Mouse (Mus musculus): ENCODE results near the gene Calr. TPM values are rescaled to one million over a fixed set of nuclear protein-coding genes. Genes with fewer than 3 reads are reported as not detected.

Calr gene
- total RNA-seq, 1 experiment from 2014 or later = 489 TPM

DNA sequence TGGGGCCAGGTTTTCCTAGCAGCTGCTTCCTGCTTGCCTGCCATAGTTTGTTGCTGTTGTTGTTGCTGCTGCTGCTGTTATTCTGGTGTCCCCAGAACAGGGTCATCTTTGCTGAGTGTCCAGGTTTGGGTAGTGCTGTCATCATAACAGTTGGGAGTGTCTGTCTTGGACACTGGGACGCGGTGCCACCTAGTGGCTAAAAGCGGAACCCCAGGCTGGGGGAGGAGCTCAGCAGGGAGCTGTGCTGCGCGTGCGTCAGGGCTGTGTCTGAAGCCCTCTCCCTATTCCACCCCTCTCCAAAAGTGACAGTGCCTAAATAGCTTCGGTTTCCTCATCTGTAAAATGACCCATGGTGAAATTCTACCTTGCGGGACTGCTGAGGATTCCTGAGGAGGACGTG, 31.2 kb downstream of the Calr start:
- DNase-seq = peak; percentile 95

GRCm38 (mm10) chr8:84814555-84815441, 31.9 kb downstream of the Calr start:
- DNase-seq = no peak

- no peak for DNase-seq
Observed at GRCm38 (mm10) chr8:84814240-84814554, 32.5 kb downstream of the Calr start.

DNA sequence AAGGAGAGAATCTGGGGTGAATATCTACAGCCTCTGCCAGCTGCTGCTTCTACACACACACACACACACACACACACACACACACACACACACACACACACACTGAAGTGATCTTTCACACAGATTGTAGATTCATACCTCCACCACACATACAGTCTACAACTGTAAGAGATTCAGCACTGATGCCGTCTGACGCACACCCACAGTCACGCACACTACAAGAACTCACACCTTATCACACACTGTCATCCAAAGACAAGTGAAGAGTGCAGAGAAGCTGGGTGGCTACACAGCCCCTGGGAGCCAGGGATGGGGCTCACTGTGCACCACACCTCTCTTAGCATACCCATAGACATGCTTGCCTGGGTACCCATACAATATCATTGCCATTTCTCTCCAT, 32.9 kb downstream of the Calr start:
- DNase-seq = no peak

DNA sequence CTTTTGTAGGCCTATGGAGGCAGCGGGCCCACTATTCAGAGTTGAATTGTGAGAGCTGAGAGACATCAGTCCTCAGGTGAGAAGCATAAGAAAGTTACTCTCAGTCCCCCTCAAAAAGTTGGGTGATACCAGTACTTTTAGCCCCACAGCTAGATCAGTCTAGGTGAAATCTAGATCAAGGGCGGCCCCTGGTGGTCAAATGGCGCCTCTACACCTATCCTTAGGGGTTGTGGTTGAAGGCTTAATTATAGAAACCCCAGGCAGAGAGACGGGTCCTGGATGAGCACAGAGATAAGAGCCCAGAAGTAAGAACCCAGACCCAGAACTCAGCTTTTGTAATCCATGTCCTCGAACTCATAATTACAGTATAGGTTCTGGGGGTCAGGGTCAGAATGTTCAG, 33.7 kb downstream of the Calr start:
- DNase-seq = peak; percentile 87

- no peak for DNase-seq
Observed at GRCm38 (mm10) chr8:84811303-84811702, 35.4 kb downstream of the Calr start.

DNA sequence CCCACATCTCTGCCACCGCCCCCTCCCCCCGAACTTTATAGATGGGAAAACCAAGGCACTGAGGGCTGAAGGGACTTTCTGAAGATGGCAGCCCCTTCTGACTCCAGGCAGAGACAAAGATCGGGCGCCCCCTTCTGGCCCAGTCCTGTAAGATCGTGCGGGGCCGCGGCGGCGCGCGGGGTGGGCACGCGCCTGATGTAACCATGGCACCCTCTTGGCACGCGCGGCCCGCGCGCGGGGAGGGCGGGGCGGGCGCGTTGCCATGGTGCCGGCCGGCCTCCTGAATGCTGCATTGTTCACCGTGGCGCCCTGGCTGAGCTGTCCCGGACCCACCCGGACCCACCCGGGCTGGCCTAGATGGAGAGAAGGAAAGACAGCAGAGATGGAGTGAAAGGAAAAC, 35.8 kb downstream of the Calr start:
- DNase-seq = peak; percentile 95

DNA sequence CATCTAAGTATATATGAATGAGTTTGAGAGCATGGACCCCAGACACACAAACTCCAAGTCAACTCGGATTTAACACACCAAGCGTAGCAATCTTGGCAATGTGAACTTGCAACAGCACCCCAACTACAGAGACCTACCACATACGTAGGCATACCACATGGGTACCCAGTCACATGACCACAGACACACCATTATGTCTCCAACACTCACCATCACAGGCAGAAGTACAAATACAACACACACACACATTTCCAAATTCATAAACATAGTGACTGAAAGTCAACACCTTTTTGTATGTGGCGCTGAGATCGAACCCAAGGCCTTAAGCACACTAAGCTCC, 36.8 kb downstream of the Calr start:
- no peak for DNase-seq

GRCm38 (mm10) chr8:84809109-84809940, 37.4 kb downstream of the Calr start:
- no peak for DNase-seq

- DNase-seq = no peak
Observed at GRCm38 (mm10) chr8:84806031-84806430, 40.7 kb downstream of the Calr start.

GRCm38 (mm10) chr8:84799999-84800831, 46.5 kb downstream of the Calr start, which contains the start of gene Nfix:
TSS of gene Nfix (minus strand) at chr8:84800344.
- DNase-seq = peak; percentile 79

DNA sequence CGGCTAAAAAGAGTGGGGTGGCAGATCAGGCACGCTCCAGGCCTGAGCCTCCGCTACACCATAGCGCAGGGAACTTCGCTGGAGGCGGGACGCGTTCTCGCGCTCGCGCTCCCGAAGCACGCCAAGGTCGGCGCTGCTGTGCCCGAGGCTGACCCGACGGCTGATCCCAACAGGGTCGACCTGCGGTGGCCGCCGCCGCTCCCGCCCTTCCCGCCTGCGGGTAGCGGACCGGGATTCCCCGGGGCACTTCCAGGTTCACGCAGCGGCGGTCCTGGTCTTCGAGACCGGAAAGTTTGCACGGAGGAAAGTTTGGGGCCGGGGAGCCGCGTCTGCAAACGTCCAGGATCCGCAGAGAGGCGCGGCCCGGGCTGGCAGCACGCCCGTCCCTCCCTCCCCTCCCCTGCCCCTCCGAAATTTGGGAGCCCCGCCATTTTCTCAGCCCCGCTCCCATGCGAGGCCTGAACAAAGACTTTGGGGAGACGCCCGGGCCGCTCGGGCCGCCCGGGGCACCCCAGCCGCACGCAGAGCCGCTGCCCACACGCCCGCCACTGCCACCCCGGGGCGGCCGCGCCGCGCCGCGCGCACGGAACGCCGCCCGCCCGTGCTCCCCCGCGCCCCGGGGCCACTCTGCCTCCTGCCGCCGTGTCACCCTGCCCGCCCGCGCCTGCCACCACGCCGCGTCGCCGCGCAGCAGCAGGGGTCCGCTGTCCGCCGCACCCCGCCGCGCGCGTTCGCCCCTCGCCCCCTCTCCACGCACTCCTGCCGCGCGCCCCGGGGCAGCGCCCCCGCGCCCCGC, 47.4 kb downstream of the Calr start:
- DNase-seq = peak; percentile 76

DNA sequence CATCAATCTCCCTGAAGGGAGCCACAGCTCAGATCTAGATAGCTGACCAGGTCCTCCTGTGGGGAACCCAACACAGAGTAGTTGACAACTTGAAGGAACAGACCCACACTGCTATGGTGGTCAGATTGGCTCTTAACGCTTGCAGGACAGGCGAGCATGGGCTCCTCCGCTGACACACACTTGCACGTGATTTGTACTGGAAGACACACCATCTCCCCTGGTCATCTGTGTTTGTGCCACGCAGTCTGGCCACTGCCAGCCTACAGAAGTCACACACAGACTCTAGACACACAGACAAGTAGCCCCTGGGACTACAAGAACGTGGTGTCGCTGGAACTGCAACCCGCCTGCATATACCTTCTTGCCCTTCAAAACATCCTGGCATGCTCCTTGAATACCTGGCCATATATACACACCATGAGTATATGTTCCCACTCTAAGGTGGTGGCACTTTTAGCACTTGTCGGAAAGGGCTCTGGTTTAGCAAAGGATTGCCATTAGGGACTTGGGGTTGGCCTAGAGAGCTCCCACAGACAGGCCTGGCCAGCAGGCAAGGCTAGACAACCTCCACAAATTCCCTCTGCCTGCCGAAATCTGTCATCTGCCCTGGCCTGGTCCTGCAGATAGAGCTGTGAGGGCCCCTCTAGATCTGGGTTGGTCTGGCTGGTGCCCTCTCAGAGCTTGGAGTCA, 48.1 kb downstream of the Calr start:
- no peak for DNase-seq

DNA sequence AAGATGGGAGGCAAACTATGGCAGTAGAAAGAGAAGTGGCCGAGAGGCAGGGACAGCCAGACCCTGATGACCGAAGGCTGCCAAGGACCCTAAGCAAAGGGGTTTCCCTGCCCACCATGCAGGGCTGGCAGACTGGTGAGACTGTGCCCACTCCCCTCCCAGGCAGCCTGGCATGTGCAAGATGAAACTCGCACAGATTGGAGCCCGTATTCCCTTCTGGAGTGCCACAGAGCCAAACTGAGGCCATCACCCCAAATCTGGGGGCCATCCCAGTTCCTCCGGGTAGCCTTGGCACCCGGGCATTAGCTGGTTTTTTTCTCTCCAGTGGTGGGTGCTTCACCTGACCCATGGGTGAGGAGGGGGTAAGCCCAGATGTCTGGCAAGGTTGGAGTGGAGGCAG, 48.8 kb downstream of the Calr start:
- DNase-seq = no peak

DNA sequence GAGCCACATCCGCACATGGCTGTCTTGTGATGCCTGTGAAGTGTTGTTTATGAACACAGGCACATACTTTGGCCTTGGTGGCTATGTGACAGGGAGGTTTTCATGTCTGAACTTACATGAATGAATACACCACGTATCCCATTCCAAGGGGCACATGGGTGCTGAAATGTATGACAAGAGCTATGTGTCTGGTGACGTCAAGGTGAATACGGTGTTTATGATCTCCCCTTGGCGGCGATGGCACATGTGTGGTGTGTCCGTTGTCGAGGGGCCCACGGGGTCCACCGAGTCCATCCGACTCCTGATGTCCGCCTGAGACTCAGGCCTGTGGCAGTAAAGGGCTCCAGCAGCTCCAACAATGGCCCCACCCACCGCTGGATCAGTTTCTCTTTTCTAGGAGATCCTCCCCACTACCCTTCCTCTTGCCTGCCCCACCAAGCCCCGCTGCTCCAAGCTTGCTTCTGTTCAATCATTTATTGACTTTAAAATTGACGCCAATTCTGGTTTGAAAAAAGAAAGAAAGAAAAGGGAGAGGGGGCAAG, 49.4 kb downstream of the Calr start:
- DNase-seq = no peak

DNA sequence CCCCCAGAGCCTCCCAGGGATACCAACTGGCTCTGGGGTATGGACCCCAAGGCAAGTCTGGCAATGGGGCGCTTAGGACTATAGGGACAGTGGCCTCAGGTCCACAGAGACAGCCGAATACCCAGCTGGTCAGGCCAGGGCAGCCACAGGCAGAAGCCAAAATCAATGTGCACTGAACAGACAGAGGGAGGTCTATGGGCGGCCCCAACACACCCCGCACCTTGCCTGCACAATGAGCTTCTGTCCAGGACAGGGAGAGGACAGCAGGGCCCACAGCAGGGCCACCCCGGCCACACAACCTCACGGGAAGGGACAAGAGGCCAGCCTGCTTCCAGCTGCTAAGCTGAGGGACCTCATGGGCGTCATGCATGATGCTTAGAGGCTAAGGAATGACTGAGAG, 52.2 kb downstream of the Calr start:
- DNase-seq = no peak

DNA sequence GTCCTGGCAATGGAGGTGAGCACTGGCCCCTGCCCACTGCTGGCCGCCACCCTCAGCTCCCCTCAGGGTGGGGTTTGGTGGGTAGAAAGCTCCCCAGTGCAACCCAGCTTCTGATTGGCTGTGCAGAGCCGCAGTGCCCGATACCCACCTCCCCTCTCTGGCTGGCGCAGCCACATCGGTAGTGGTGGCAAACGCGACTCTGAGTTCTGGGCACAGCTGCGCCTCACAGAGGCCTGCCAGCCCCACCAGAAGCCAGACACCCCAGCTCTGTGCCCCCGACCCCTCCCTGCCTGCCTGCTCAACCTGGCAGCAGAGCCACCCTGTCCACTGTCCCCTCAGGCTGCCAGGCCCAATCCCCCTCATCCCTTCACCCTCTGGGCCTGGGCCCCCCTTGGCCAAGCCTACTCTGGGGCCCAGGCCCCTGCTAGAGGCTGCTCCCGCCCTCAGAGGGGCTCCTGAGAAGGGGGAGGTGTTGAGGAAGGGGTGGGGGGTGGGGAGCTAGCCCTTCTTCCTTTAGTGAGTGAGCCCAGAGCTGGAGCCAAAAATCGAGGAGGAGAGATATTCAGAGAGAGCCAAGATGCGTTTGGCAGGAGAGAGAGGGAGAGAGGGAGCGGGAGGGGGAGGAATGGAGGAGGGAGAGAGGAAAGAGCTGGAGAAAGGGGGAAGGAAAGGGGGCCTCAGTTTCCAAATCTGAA, 52.8 kb downstream of the Calr start:
- no peak for DNase-seq

DNA sequence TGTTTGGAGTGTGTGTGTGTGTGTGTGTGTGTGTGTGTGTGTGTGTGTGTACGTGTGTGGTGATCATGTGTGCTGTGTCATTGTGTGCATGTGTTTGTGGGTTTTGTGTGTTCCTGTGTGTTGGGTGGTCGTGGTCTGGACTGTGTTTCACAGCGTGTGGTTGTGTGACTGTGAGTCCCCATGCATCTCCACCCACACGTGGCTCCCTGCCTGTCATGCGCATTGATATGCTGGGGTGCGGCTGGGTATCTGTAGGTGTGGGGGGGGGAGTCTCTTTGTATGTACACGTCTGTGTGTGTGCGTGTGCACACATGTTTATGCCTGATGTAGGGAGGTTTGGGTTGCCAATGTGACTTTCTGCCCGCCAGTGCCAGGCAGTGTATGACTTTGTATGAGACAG, 53.6 kb downstream of the Calr start:
- no peak for DNase-seq

DNA sequence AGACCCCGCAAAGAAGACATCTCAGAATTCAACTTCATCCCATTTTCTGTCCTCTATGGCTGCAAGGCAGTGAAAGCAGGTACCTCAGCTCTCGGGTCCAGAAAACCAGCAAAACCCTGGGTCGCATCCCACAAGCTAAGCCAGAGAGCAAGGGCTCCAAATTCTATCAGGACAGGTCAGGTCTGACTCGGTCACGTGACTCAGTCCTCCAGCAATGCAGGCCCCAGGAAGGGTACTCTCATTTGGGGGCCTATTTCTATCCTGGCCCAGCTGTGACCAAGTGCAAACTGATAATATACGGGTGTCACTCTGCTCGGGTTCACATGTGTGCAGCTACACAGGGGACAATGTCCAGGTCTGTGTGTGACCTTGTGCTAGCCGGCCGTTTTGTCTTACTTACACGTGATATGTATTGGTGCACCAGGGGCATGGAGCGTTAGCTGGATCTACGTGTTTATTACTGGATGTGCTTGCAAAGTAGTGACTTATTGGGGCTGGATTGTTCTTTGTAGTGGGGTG, 54.2 kb downstream of the Calr start:
- DNase-seq = no peak

Data from adrenal gland, postnatal 25 days (tissue).